Mouse (Mus musculus): Measurements from ENCODE around the gene Dcaf7. TPM values are rescaled to one million over a fixed set of nuclear protein-coding genes. Genes with fewer than 3 reads are reported as not detected.
A peak's percentile ranks its signal among the peaks of the same experiment; 100 is the strongest.

Dcaf7 gene
- total RNA-seq (2012; rRNA removed): 23.0 and 30.3 TPM in 2 replicates

DNA sequence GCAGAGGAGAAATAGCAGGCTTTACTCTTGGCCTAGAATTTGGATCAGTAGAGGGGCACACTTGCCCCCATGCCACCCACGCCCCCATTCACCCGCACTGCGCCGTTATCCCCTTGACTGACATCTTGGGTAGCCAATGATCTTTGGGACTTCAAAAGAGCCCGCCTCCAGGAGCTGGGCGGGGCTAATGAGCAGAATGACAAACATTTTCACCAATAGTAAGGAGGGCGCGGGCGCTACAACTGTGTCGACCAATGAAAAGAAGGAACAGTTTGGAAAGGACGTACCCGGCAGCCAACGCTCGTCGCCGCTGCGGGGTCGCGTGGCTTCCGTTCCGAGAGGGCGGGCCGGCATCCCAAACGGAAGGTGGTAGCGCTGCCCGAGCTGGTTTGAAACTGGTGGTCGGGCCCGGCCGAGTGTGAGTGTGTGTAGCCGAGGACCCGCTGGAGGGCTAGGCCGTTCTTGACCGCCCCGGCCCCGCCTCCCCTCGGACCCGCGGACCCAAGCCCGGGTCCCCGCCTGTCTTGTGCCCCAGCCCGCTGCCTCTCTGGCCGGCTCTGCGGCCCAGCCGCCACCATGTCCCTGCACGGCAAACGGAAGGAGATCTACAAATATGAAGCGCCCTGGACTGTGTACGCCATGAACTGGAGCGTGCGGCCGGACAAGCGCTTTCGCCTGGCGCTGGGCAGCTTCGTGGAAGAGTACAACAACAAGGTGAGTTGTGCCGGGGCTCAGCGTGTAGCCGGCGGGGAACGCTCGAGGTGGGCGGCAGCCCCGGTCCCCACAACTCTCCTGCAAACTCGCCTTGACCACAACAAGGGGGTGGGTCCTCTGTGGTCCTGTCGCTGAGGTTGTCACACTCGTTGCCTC is at the start of gene Dcaf7:
Gene Dcaf7 (plus strand): TSS at position 325 of the 870 bp plus-strand sequence.
- peaks cover 0 to 2% of the 10 kb centered on the region in 2 experiments; a peak in 2 of 4 replicates for H3K4me1 ChIP-seq (ENCODE audit: control insufficient read depth in 2 of 2, insufficient read depth in 2 of 2, low read length in 2 of 2, poor library complexity in 1 of 2)
- in situ Hi-C loops (cut with MboI; ENCODE audit: low sequenced_read_pairs in 2 of 2, unreplicated experiment in 2 of 2): no loop called here
- H3K36me3 ChIP-seq (ENCODE audit: control insufficient read depth, insufficient read depth, low read length, poor library complexity, severe bottlenecking): no peaks in the 10 kb centered on the region; the same call in 1 of the 2 replicates
- no peak within 1 kb of the TSS for H3K27ac ChIP-seq (ENCODE audit: insufficient read depth, low read depth, low read length, poor library complexity, severe bottlenecking)
- TF ChIP-seq HCFC1 (IDR thresholded peaks at IDR 0.05; ENCODE audit: borderline replicate concordance, insufficient read depth, low read length) (no peak), ZC3H11A (IDR thresholded peaks at IDR 0.05; ENCODE audit: borderline replicate concordance, low read depth, low read length) (no peak), ZNF384 (IDR thresholded peaks at IDR 0.05; ENCODE audit: low read depth, low read length) (no peak), CHD2 (IDR thresholded peaks at IDR 0.05; ENCODE audit: low read depth, low read length) (peak; percentile 92), MAFK (IDR thresholded peaks at IDR 0.05; ENCODE audit: insufficient read depth, low read depth, low read length) (no peak)
- peak within 1 kb of the TSS; percentile 89 for H3K9ac ChIP-seq (ENCODE audit: insufficient read depth, low read depth, low read length, poor library complexity, severe bottlenecking)
- peak within 1 kb of the TSS; percentile 88 to 93 for H3K4me3 ChIP-seq (ENCODE audit: insufficient read depth in 1 of 2, low read depth in 1 of 2, low read length in 2 of 2, poor library complexity in 1 of 2, severe bottlenecking in 1 of 2)
- H3K9me3 ChIP-seq (ENCODE audit: control insufficient read depth, insufficient read depth, low read depth, low read length): no peaks in the 10 kb centered on the region
- DNase-seq (ENCODE audit: low read depth, low spot score): peak; percentile 97

- H3K4me3 ChIP-seq (ENCODE audit: insufficient read depth in 1 of 2, low read depth in 1 of 2, low read length in 2 of 2, poor library complexity in 1 of 2, severe bottlenecking in 1 of 2): no peak overlapping the region
- DNase-seq (ENCODE audit: low read depth, low spot score): no peak
- no peak for TF ChIP-seq MAFK (IDR thresholded peaks at IDR 0.05; ENCODE audit: insufficient read depth, low read depth, low read length)
- no peak for TF ChIP-seq ZC3H11A (IDR thresholded peaks at IDR 0.05; ENCODE audit: borderline replicate concordance, low read depth, low read length)
- no peak for TF ChIP-seq CHD2 (IDR thresholded peaks at IDR 0.05; ENCODE audit: low read depth, low read length)
- no peak for TF ChIP-seq ZNF384 (IDR thresholded peaks at IDR 0.05; ENCODE audit: low read depth, low read length)
- TF ChIP-seq HCFC1 (IDR thresholded peaks at IDR 0.05; ENCODE audit: borderline replicate concordance, insufficient read depth, low read length): no peak
- H3K9me3 ChIP-seq (ENCODE audit: control insufficient read depth, insufficient read depth, low read depth, low read length): no peaks in the 10 kb centered on the region
- no peak overlapping the region for H3K9ac ChIP-seq (ENCODE audit: insufficient read depth, low read depth, low read length, poor library complexity, severe bottlenecking)
- H3K4me1 ChIP-seq (ENCODE audit: control insufficient read depth in 2 of 2, insufficient read depth in 2 of 2, low read length in 2 of 2, poor library complexity in 1 of 2): peaks cover 4 to 10% of the 10 kb centered on the region in 2 experiments
- no peak overlapping the region for H3K27ac ChIP-seq (ENCODE audit: insufficient read depth, low read depth, low read length, poor library complexity, severe bottlenecking)
- no peaks in the 10 kb centered on the region for H3K36me3 ChIP-seq (ENCODE audit: control insufficient read depth, insufficient read depth, low read length, poor library complexity, severe bottlenecking)
- in situ Hi-C loops (cut with MboI; ENCODE audit: low sequenced_read_pairs in 2 of 2, unreplicated experiment in 2 of 2): no loop called here
Measured at GRCm38 (mm10) chr11:105987446-105987845, 49.2 kb upstream of the Dcaf7 start.

DNA sequence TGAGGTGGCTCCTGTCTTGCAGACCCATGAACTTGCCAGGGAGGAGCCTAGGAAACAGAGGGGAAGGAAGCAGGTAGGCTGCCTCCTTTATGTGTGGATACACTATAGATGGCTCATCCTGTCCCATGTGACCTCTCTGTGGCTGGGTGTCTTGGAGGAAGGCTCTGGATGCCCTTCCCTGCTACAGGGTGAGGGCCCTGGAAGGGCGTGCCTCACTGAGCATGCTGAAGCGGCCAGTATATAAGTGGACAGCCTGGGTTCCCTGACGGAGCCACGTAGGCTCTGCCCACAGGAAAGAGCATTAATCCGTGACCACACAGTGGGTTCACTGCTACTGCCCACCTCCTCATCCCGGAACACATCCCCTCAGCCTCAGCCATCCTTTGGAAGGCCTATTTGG is 47.2 kb upstream of the Dcaf7 start:
- H3K4me3 ChIP-seq (ENCODE audit: insufficient read depth in 1 of 2, low read depth in 1 of 2, low read length in 2 of 2, poor library complexity in 1 of 2, severe bottlenecking in 1 of 2): no peak overlapping the region
- no peak for DNase-seq (ENCODE audit: low read depth, low spot score)
- no peaks in the 10 kb centered on the region for H3K36me3 ChIP-seq (ENCODE audit: control insufficient read depth, insufficient read depth, low read length, poor library complexity, severe bottlenecking)
- in situ Hi-C loops (cut with MboI; ENCODE audit: low sequenced_read_pairs in 2 of 2, unreplicated experiment in 2 of 2): no loop called here
- no peak overlapping the region for H3K27ac ChIP-seq (ENCODE audit: insufficient read depth, low read depth, low read length, poor library complexity, severe bottlenecking)
- no peak overlapping the region for H3K9ac ChIP-seq (ENCODE audit: insufficient read depth, low read depth, low read length, poor library complexity, severe bottlenecking)
- peaks cover 4 to 10% of the 10 kb centered on the region in 2 experiments for H3K4me1 ChIP-seq (ENCODE audit: control insufficient read depth in 2 of 2, insufficient read depth in 2 of 2, low read length in 2 of 2, poor library complexity in 1 of 2)
- TF ChIP-seq ZC3H11A (IDR thresholded peaks at IDR 0.05; ENCODE audit: borderline replicate concordance, low read depth, low read length) (no peak), ZNF384 (IDR thresholded peaks at IDR 0.05; ENCODE audit: low read depth, low read length) (no peak), HCFC1 (IDR thresholded peaks at IDR 0.05; ENCODE audit: borderline replicate concordance, insufficient read depth, low read length) (no peak), CHD2 (IDR thresholded peaks at IDR 0.05; ENCODE audit: low read depth, low read length) (no peak)
- no peaks in the 10 kb centered on the region for H3K9me3 ChIP-seq (ENCODE audit: control insufficient read depth, insufficient read depth, low read depth, low read length)

DNA sequence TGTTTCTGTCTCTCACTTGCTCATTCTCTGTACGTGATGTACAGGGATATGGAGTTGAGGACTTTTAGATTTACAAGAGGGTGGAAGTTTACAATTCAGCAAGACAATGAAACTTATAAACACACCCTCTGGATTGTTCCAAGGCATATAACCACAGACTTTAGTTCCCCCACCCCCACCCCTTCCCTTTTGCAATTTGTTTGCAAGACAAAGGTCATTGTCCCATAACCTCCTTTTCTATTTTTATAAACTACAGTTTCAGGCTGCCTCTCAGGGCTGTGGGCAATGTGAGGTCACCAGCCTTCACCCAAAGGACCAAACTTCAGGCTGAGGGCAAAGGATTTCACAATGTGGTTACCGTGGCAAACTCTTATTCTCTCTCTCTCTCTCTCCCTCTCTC is 46.4 kb upstream of the Dcaf7 start:
- no peaks in the 10 kb centered on the region for H3K9me3 ChIP-seq (ENCODE audit: control insufficient read depth, insufficient read depth, low read depth, low read length)
- no peak overlapping the region for H3K27ac ChIP-seq (ENCODE audit: insufficient read depth, low read depth, low read length, poor library complexity, severe bottlenecking)
- peaks cover 4 to 10% of the 10 kb centered on the region in 2 experiments for H3K4me1 ChIP-seq (ENCODE audit: control insufficient read depth in 2 of 2, insufficient read depth in 2 of 2, low read length in 2 of 2, poor library complexity in 1 of 2)
- no peak for DNase-seq (ENCODE audit: low read depth, low spot score)
- H3K4me3 ChIP-seq (ENCODE audit: insufficient read depth in 1 of 2, low read depth in 1 of 2, low read length in 2 of 2, poor library complexity in 1 of 2, severe bottlenecking in 1 of 2): no peak overlapping the region
- no peaks in the 10 kb centered on the region for H3K36me3 ChIP-seq (ENCODE audit: control insufficient read depth, insufficient read depth, low read length, poor library complexity, severe bottlenecking)
- in situ Hi-C loops (cut with MboI; ENCODE audit: low sequenced_read_pairs in 2 of 2, unreplicated experiment in 2 of 2): no loop called here
- no peak overlapping the region for H3K9ac ChIP-seq (ENCODE audit: insufficient read depth, low read depth, low read length, poor library complexity, severe bottlenecking)
- no peak for TF ChIP-seq ZNF384 (IDR thresholded peaks at IDR 0.05; ENCODE audit: low read depth, low read length)
